Mouse (Mus musculus) C2C12 (cell line): ENCODE results near the gene Bad. TPM values are rescaled to one million over a fixed set of nuclear protein-coding genes. Genes with fewer than 3 reads are reported as not detected.

Source experiments
- H3K27me3 ChIP-seq: one replicate; pipeline ENCODE4 v1.6.1; 2011; ENCODE audit not compliant: control insufficient read depth, insufficient read depth, insufficient read length
- H3K36me3 ChIP-seq: one replicate; pipeline ENCODE4 v1.6.1; 2011; ENCODE audit not compliant: control insufficient read depth, insufficient read depth
- H3K4me3 ChIP-seq: one replicate; pipeline ENCODE4 v1.5.1; 2011; ENCODE audit warnings: mild to moderate bottlenecking, control low read depth; ENCODE audit not compliant: poor library complexity, insufficient read depth, severe bottlenecking
- H3K79me2 ChIP-seq: one replicate; pipeline ENCODE4 v1.6.1; 2011; ENCODE audit not compliant: control insufficient read depth, insufficient read depth
- H3K79me3 ChIP-seq: one replicate; pipeline ENCODE4 v1.6.1; 2011; ENCODE audit warnings: low read depth, control low read depth
- H3ac ChIP-seq: one replicate; pipeline ENCODE3; 2011; ENCODE audit warnings: low read depth; ENCODE audit not compliant: control insufficient read depth, insufficient read length
- CEBPB ChIP-seq: IDR thresholded peaks from one replicate; pipeline ENCODE4 v1.6.1; 2011; ENCODE audit warnings: low read depth, mild to moderate bottlenecking, control low read depth, moderate library complexity
- CTCF ChIP-seq: IDR thresholded peaks from one replicate; pipeline ENCODE4 v1.5.1; 2011; ENCODE audit not compliant: control insufficient read depth, insufficient read depth, insufficient read length
- FOSL1 ChIP-seq: IDR thresholded peaks from one replicate; pipeline ENCODE4 v1.8.0; 2011; ENCODE audit warnings: mild to moderate bottlenecking, low read length; ENCODE audit not compliant: poor library complexity, insufficient read depth, severe bottlenecking
- MAX ChIP-seq: IDR thresholded peaks from one replicate; pipeline ENCODE4 v1.6.1; 2011; ENCODE audit warnings: mild to moderate bottlenecking, control low read depth
- MYOD1 ChIP-seq: IDR thresholded peaks from one replicate; pipeline ENCODE4 v1.6.1; 2011; ENCODE audit warnings: low read depth; ENCODE audit not compliant: control insufficient read depth, insufficient read length
- MYOG ChIP-seq: IDR thresholded peaks from one replicate; pipeline ENCODE4 v1.6.1; 2011; ENCODE audit not compliant: control insufficient read depth, insufficient read length; ENCODE audit errors: extremely low read depth
- USF1 ChIP-seq: IDR thresholded peaks from one replicate; pipeline ENCODE4 v1.6.1; 2011; ENCODE audit warnings: low read depth, mild to moderate bottlenecking, control low read depth, moderate library complexity
- polyA plus RNA-seq: library from polyadenylated mRNA; unstranded; fragments of >200 nt; fragmentation: generic; extraction: Trizol; gene quantifications from one replicate; pipeline ENCODE4 v1.2.1, GENCODE M21; 2012; ENCODE audit warnings: missing spikeins

Bad gene
- polyA plus RNA-seq, 1 experiment, result 84.0 TPM

- Histone ChIP-seq H3K79me2 (peaks cover 51% of the 10 kb centered on the region), H3ac (peak overlapping the region; percentile 36), H3K79me3 (peaks cover 27% of the 10 kb centered on the region), H3K4me3 (no peak overlapping the region), H3K36me3 (peaks cover 4% of the 10 kb centered on the region), H3K27me3 (no peaks in the 10 kb centered on the region)
- TF ChIP-seq USF1 (no peak), MYOD1 (no peak), MYOG (no peak), FOSL1 (no peak), CTCF (no peak), CEBPB (no peak), MAX (no peak)
Observed at GRCm38 (mm10) chr19:6971644-6972043, 30.0 kb downstream of the Bad start.

GRCm38 (mm10) chr19:6972247-6972917 lies 30.7 kb downstream of the Bad start:
- H3K36me3 ChIP-seq, result peaks cover 11% of the 10 kb centered on the region
- peak; percentile 10 for TF ChIP-seq CEBPB
- no peak for TF ChIP-seq CTCF
- H3K79me2 ChIP-seq, result peaks cover 56% of the 10 kb centered on the region
- H3ac ChIP-seq, result no peak overlapping the region
- H3K4me3 ChIP-seq, result no peak overlapping the region
- H3K79me3 ChIP-seq, result peaks cover 33% of the 10 kb centered on the region
- H3K27me3 ChIP-seq, result no peaks in the 10 kb centered on the region

DNA sequence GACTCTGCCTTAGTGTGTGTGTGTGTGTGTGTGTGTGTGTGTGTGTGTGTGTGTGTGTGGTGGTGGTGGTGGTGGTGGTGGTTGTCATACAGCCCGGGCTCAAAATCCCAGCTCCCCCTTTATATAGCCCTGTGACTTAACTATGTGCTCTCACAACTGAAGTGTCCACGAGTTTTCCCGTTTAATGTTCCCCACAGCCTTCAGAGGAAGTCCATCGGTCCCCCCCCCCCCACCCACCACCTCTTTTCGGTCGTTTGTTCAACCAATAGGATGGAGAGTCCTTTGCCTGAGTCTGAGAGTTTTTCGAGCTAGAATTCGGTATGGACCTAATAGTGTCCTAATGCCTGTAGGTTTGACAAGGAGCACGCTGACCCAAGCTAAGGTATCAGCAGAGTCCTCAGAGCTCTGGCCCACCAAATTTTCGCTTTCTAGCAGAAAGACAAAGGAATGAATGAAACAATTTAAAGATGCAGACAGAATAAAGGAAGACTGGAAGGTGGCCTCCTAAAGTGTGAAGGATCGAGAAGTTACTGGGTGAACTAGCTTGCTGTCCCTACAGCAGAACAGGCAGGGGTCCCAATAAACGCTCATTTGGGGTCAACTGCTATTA lies 32.0 kb downstream of the Bad start:
- peaks cover 56% of the 10 kb centered on the region for H3K79me2 ChIP-seq
- peaks cover 24% of the 10 kb centered on the region for H3K36me3 ChIP-seq
- TF ChIP-seq MYOG (no peak), CEBPB (no peak), CTCF (no peak), FOSL1 (no peak), MAX (no peak), MYOD1 (no peak), USF1 (no peak)
- H3K79me3 ChIP-seq, result peaks cover 34% of the 10 kb centered on the region
- H3K4me3 ChIP-seq, result peak overlapping the region; percentile 99
- no peaks in the 10 kb centered on the region for H3K27me3 ChIP-seq
- peak overlapping the region; percentile 50 for H3ac ChIP-seq

DNA sequence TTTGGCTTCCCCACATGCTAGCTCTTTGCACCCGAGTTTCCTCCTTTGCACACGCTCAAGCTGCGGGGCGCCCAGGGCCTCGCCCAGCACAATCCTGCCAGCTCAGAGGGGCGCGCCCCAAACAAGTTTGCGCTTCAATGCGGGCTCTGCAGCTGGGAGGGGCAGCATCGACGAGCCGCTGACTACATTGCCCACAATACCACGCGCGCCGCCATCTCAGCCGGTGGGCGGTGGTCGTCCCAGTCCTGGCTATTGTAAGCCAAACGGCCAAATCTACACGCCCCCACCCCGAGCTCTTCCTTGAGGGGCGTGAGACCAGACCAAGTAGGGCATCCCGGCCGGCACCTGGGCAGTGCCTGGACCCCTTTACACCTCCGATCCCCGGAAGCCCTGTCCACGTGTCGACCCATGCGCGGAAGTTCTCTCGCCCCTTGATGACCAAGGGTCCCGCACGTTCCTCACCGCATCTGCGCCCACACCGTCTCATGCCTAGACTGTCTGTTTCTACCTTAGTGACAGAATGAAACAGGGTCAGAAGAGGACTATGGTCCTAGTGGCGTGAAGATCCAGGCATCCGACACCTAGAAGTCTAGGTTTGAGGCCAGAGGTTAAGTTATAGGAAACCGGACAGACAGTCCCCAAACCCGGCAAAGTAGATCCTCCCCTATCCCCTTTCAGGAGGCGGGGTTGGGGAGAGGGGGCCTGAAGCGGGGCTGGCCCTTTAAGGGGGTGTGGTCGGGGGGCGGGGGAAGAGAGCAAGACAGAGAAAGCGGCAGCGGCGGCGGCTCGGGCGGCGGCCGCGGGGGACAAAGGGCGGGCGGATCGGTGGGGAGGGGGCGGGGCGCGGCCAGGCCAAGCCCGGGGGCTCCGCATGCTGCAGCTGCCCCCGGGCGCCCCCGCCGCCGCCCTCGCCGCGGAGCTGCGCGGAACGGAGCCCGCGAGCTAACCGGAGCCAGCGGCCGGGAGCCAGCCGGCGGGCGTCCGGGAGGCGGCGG lies 32.8 kb downstream of the Bad start, which contains the start of gene Ppp1r14b:
Gene Ppp1r14b, plus strand, starts transcription at position 758 of the 995 bp plus-strand sequence.
- TF ChIP-seq USF1 (peak; percentile 87), MYOD1 (no peak), MAX (peak; percentile 4), CEBPB (no peak), MYOG (no peak), FOSL1 (no peak)
- peaks cover 31% of the 10 kb centered on the region for H3K79me3 ChIP-seq
- H3K79me2 ChIP-seq, result peaks cover 55% of the 10 kb centered on the region
- H3K4me3 ChIP-seq, result peak within 1 kb of the TSS; percentile 99
- peaks cover 27% of the 10 kb centered on the region for H3K36me3 ChIP-seq
- no peaks in the 10 kb centered on the region for H3K27me3 ChIP-seq
- H3ac ChIP-seq, result peak within 1 kb of the TSS; percentile 90

- Histone ChIP-seq H3K4me3 (peak within 1 kb of the TSS; percentile 99), H3K36me3 (peaks cover 27% of the 10 kb centered on the region), H3K79me2 (peaks cover 58% of the 10 kb centered on the region), H3ac (peak within 1 kb of the TSS; percentile 90), H3K27me3 (no peaks in the 10 kb centered on the region), H3K79me3 (peaks cover 31% of the 10 kb centered on the region)
- TF ChIP-seq CTCF, result peak; percentile 29
- TF ChIP-seq MYOG, result no peak
- TF ChIP-seq CEBPB, result peak; percentile 79
- TF ChIP-seq MYOD1, result peak; percentile 96
- no peak for TF ChIP-seq MAX
- TF ChIP-seq USF1, result no peak
- no peak for TF ChIP-seq FOSL1
Observed at GRCm38 (mm10) chr19:6975537-6976521, 34.2 kb downstream of the Bad start, which contains the start of gene Plcb3. TSS of gene Plcb3 (minus strand) at chr19:6976470.
